In genomic region chrX:37022690-37023089, GRCm38 (mm10) we compare ENCODE assay signal across 8 mouse cellular contexts. TPM values are rescaled to one million over a fixed set of nuclear protein-coding genes. Genes with fewer than 3 reads are reported as not detected.
DNase-seq lines count a peak whose midpoint lies in the region.

No protein-coding gene starts in this region.

- intact Hi-C loops in heart, postnatal 25 days (cut with DNase I), result loop anchor here (5.0 kb wide), 2 partner anchors 95 to 190 kb away; no protein-coding TSS in a partner anchor

- DNase-seq in heart, adult 18-20 months, result peak; percentile 35 to 79
- no peak for DNase-seq in heart, postnatal 25 days (ENCODE audit: low spot score)
- DNase-seq in MN1 (ENCODE audit: low spot score), result peak; percentile 40
- DNase-seq in cerebellum, adult 18-20 months, result peak; percentile 70 to 76
- DNase-seq in gastrocnemius, adult 18-20 months (ENCODE audit: low spot score), result peak; percentile 44
- peak; percentile 18 for DNase-seq in layer of hippocampus, adult 9-11 months
- peak; percentile 70 for DNase-seq in lung, postnatal 36 days
- peak; percentile 26 to 58 for DNase-seq in spleen, postnatal 14 days (ENCODE audit: low spot score in 2 of 2)

RNA-seq across cellular contexts. Expression of gene Sowahd, which starts 26.0 kb away (rescaled TPM):
- not detected for total RNA-seq in heart, adult 18-20 months (2021)
- total RNA-seq in heart, postnatal 25 days (2021), result not detected
- total RNA-seq in gastrocnemius, adult 18-20 months (2021), result not detected

RNA-seq across cellular contexts. Expression of gene Sept6, which starts 31.1 kb away (rescaled TPM):
- 1 to 10 TPM; 4.1 to 7.5 TPM for total RNA-seq in heart, adult 18-20 months (2021)
- total RNA-seq in heart, postnatal 25 days (2021), result 1 to 10 TPM; 4.6 to 5.4 TPM
- total RNA-seq in gastrocnemius, adult 18-20 months (2021), result 1 to 10 TPM; 1.2 to 1.4 TPM
